Mouse (Mus musculus) liver, embryonic 15.5 days (tissue): ENCODE measurements around the gene Garnl3. TPM values are rescaled to one million over a fixed set of nuclear protein-coding genes. Genes with fewer than 3 reads are reported as not detected.

Source experiments
- ATAC-seq: fragments of 200-750 bp; cut with Nextera tagmentation; 2 replicates; pipeline ENCODE4 v1.8.0; 2017; ENCODE audit warnings: moderate number of reproducible peaks, mild to moderate bottlenecking, moderate library complexity; ENCODE audit not compliant: insufficient read depth
- H3K27ac ChIP-seq: fragments of 300-500 bp; sonication (generic); replicated peaks from 2 replicates; pipeline ENCODE4 v1.5.1; 2015; ENCODE audit warnings: mild to moderate bottlenecking, inconsistent platforms
- H3K27me3 ChIP-seq: fragments of 300-500 bp; sonication (generic); 2 replicates; pipeline ENCODE4 v1.6.1; 2015; ENCODE audit warnings: mild to moderate bottlenecking, inconsistent platforms
- H3K36me3 ChIP-seq: fragments of 300-500 bp; sonication (generic); replicated peaks from 2 replicates; pipeline ENCODE4 v1.6.1; 2015; ENCODE audit warnings: moderate library complexity, mild to moderate bottlenecking, inconsistent platforms
- H3K4me1 ChIP-seq: fragments of 300-500 bp; sonication (generic); replicated peaks from 2 replicates; pipeline ENCODE4 v1.6.1; 2015; ENCODE audit warnings: inconsistent platforms
- H3K4me2 ChIP-seq: fragments of 300-500 bp; sonication (generic); 2 replicates; pipeline ENCODE4 v1.6.1; 2015; ENCODE audit warnings: moderate library complexity, mild to moderate bottlenecking, inconsistent platforms
- H3K4me3 ChIP-seq: fragments of 300-500 bp; sonication (generic); replicated peaks from 2 replicates; pipeline ENCODE4 v1.5.1; 2015; ENCODE audit warnings: mild to moderate bottlenecking, inconsistent platforms
- H3K9ac ChIP-seq: fragments of 300-500 bp; sonication (generic); 2 replicates; pipeline ENCODE4 v1.6.1; 2015; ENCODE audit warnings: moderate library complexity, mild to moderate bottlenecking, inconsistent platforms
- H3K9me3 ChIP-seq: fragments of 300-500 bp; sonication (generic); replicated peaks from 2 replicates; pipeline ENCODE4 v1.6.1; 2016; ENCODE audit warnings: inconsistent platforms
- WGBS: fragments of 180-500 bp; shearing (Covaris S2); methylation state at CpG from one replicate; pipeline ENCODE4 v1.1.7; 2015; ENCODE audit warnings: mixed read lengths; ENCODE audit not compliant: insufficient replicate concordance; 5-methylcytosine and 5-hydroxymethylcytosine counted together
- polyA plus RNA-seq: library from polyadenylated mRNA; unstranded; fragments of >200 nt; fragmentation: Nextera tagmentation; extraction: Ambion mirVana; gene quantifications from 2 replicates; pipeline ENCODE4 v1.2.1, GENCODE M21; 2015

Gene Garnl3
- polyA plus RNA-seq, 1 experiment from 2014 or later: 0.89 TPM

DNA sequence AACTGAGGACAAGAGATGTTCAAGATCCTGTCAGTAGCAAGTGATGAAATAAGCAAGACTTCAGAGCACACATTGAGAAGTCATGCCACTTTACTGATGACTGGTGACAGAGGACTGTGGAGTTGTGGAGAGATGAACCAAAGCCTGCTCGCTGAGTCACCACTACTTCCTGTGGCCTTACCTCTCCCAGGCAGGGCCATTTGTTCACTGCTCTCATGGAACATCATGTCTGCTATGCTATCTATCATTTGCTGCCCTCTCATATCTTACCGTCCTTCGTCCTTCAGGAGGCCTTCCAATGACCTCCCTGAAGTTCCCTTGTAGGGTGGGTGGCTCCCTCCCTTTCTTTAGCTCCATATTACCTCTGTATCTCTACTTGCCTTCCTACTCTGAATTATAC lies 47.2 kb downstream of the Garnl3 start:
- Histone ChIP-seq H3K4me3 (no peak overlapping the region), H3K4me2 (no peak overlapping the region), H3K27me3 (no peaks in the 10 kb centered on the region), H3K36me3 (no peaks in the 10 kb centered on the region), H3K9ac (no peak overlapping the region), H3K4me1 (no peaks in the 10 kb centered on the region), H3K27ac (no peak overlapping the region), H3K9me3 (no peaks in the 10 kb centered on the region)
- no peak for ATAC-seq
- 44% methylated on average over 3 of the region's 3 CpGs for WGBS

DNA sequence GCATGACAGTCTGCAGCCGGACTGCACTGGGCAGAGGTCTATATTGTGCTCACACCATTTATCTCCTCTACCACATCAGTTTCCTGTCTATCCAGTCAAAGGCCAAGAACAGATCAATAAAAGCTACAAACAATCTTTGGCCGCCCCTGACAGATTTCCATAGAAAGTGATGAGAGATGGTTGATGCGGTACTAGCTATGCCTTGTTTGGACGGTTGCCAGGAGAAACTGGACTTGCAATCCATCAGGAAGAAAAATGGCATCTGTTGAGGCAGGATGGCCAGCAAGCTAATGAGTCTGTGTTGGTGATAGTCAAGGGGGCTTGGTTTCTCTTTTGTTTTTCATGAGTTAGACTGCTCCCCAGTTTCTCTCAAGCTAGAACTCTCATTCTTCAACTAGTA lies 51.3 kb downstream of the Garnl3 start:
- 45% methylated on average over 4 of the region's 4 CpGs for WGBS
- Histone ChIP-seq H3K4me2 (no peak overlapping the region), H3K27me3 (no peaks in the 10 kb centered on the region), H3K4me3 (no peak overlapping the region), H3K9me3 (no peaks in the 10 kb centered on the region), H3K4me1 (no peaks in the 10 kb centered on the region), H3K9ac (no peak overlapping the region), H3K36me3 (no peaks in the 10 kb centered on the region), H3K27ac (no peak overlapping the region)
- ATAC-seq: no peak

DNA sequence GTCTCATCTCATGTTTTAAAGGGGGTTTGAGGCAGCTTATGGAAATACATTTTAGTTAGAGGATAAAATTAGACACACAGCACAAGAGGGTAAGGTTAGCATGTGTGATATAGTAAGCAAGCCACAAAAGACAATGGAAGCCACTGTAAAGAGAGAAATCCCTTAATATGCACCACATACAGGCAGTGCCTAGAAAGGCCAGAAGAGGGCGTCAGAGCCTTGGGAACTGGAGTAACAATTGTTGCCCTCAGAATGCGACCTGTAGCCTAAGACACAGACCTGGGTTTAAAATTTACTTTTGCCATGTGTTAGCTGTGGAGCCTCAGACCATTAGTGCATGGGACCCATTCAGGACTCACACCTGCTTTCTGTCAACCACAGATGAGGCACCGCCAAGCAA lies 54.2 kb downstream of the Garnl3 start:
- Histone ChIP-seq H3K4me2 (no peak overlapping the region), H3K9me3 (no peaks in the 10 kb centered on the region), H3K36me3 (no peaks in the 10 kb centered on the region), H3K27ac (no peak overlapping the region), H3K4me1 (no peaks in the 10 kb centered on the region), H3K27me3 (no peaks in the 10 kb centered on the region), H3K4me3 (no peak overlapping the region), H3K9ac (no peak overlapping the region)
- 25% methylated on average over 3 of the region's 3 CpGs for WGBS
- no peak for ATAC-seq

DNA sequence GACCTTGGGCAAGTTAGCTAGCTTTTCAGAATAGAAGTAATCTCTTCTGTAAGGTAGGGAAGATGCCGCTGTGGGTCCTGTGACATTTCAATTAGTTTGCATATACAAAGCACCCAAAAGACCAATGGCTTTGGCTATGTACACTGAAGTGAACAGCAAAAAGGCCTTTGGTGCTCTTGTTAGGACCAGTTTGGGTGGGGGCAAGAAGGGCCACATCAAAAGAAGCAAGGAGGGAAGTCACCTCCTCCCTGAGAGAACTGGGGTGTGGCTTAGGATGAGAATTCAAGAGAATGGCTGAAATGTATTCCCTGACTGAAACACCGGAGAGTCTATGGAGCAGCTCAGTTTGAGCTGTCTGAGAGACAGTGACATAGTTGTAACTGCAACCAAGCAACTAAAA lies 56.5 kb downstream of the Garnl3 start:
- H3K9me3 ChIP-seq: no peaks in the 10 kb centered on the region
- no peak overlapping the region for H3K9ac ChIP-seq
- H3K4me1 ChIP-seq: no peaks in the 10 kb centered on the region
- H3K4me2 ChIP-seq: no peak overlapping the region
- H3K27me3 ChIP-seq: no peaks in the 10 kb centered on the region
- H3K4me3 ChIP-seq: no peak overlapping the region
- H3K27ac ChIP-seq: no peak overlapping the region
- no peaks in the 10 kb centered on the region for H3K36me3 ChIP-seq
- no peak for ATAC-seq
- WGBS: 73% methylated on average over 2 of the region's 2 CpGs

DNA sequence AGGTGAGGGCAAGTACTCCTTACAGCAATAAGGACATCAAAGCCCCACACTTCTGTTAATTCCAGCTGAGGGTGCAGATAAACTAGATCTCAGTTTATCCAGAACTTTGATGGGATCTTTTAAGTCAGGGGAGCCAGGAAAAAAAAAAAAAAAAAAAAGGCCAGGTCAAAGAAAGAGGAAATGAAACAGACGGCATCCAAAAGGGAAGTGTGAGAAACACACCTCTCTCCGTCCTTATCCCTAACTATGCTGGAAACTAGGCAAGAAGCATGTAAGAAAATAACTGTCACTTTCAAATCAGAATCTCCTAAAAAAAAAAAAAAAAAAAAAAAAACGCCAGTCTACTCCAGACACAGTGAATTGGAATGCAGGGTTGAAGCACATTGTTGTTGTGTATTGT lies 57.3 kb downstream of the Garnl3 start:
- H3K27me3 ChIP-seq: no peaks in the 10 kb centered on the region
- ATAC-seq: no peak
- no peak overlapping the region for H3K4me3 ChIP-seq
- no peak overlapping the region for H3K9ac ChIP-seq
- 12% methylated on average over 3 of the region's 3 CpGs for WGBS
- H3K36me3 ChIP-seq: no peaks in the 10 kb centered on the region
- no peaks in the 10 kb centered on the region for H3K9me3 ChIP-seq
- no peaks in the 10 kb centered on the region for H3K4me1 ChIP-seq
- no peak overlapping the region for H3K27ac ChIP-seq
- no peak overlapping the region for H3K4me2 ChIP-seq

DNA sequence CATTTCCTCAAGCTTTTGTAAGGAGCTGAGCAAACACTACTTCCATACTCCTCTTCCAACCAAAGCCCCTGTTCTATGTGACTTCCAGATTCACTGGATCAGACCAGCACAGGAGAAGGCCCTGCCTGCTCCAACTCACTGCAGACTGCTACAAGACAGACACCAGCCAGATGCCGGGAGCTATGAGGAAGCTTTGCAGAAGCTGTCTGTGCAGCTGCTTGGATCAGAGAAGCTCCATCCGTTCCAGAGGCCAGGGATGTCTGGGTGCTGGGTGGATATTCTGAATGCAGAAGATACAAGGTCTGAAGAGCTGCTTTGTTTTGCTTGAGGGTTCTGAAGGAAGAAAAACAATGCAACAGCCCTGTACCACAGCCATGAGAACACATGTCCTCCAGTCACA lies 59.1 kb downstream of the Garnl3 start:
- ATAC-seq: no peak
- no peaks in the 10 kb centered on the region for H3K4me1 ChIP-seq
- H3K4me3 ChIP-seq: no peak overlapping the region
- H3K36me3 ChIP-seq: no peaks in the 10 kb centered on the region
- H3K27ac ChIP-seq: no peak overlapping the region
- H3K9me3 ChIP-seq: no peaks in the 10 kb centered on the region
- no peak overlapping the region for H3K9ac ChIP-seq
- 41% methylated on average over 2 of the region's 2 CpGs for WGBS
- no peak overlapping the region for H3K4me2 ChIP-seq
- no peaks in the 10 kb centered on the region for H3K27me3 ChIP-seq

DNA sequence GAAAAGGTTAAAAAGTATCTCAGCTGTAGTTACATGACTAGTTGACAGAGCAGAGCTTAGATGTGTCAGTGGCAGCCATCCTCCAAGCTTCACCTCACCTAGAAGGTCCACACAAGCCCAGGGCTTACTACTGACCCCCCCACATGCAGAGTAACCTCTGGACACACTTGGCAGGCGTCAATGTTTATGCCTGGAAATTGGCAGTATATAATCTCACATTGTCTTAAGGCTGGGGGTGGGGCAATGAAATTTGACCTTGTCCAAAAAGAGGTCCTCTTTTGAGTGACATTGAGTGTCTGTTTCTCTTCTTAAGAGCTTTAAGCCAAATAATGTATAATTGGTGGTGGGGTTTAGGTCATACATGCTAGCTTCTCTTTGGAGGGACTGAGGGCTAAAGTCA lies 65.8 kb downstream of the Garnl3 start:
- no peak for ATAC-seq
- Histone ChIP-seq H3K4me2 (no peak overlapping the region), H3K9ac (no peak overlapping the region), H3K4me3 (no peak overlapping the region), H3K9me3 (no peaks in the 10 kb centered on the region), H3K4me1 (no peaks in the 10 kb centered on the region), H3K27me3 (no peaks in the 10 kb centered on the region), H3K27ac (no peak overlapping the region), H3K36me3 (no peaks in the 10 kb centered on the region)
- WGBS: 41% methylated on average over 1 of the region's 1 CpGs

DNA sequence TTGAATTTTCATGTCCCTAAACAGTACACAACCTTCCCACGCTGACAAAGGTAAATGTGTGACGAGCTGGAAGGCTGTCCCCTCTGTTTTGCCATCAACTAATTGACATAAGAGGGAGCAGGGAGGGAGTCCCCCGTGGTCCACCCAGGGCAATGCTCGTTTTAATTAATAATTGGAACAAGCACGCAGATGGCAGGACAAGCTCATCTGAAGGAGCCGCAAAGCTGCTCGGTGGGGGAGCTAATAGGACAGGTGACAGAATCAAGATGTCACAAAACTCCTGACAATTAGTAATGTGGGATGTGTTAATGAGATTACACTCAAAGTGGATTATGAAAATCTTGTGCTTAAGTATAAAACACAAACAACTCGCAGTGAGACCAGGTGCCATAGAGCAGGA lies 68.7 kb downstream of the Garnl3 start:
- 62% methylated on average over 8 of the region's 8 CpGs for WGBS
- no peak for ATAC-seq
- no peaks in the 10 kb centered on the region for H3K9me3 ChIP-seq

DNA sequence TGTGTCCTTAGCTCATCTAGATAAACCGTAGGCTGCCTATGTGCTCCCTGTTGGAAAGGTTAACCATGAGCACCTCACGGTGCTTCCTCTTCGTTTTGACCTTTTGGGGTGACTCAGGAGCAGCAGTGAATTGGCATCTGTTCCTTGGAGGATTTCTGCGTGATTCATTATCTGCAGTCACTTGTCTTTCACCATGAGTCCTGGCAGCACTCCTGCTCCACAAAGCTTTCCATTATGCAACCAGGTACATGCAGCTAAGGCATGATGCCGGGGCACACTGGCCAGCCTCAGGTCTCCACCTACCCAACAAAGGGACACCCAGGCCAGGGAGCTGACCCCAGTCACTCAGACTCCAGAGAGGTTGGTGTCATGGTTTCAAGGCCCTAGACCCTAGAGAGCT lies 72.5 kb downstream of the Garnl3 start:
- Histone ChIP-seq H3K4me1 (no peaks in the 10 kb centered on the region), H3K27ac (no peak overlapping the region), H3K36me3 (no peaks in the 10 kb centered on the region), H3K4me2 (no peak overlapping the region), H3K9ac (no peak overlapping the region), H3K27me3 (no peaks in the 10 kb centered on the region), H3K9me3 (no peaks in the 10 kb centered on the region), H3K4me3 (no peak overlapping the region)
- no peak for ATAC-seq
- WGBS: 69% methylated on average over 5 of the region's 5 CpGs

More for the DNA sequence above, 68.7 kb downstream of the Garnl3 start:
- H3K36me3 ChIP-seq: no peaks in the 10 kb centered on the region
- H3K4me1 ChIP-seq: no peaks in the 10 kb centered on the region
- H3K27ac ChIP-seq: no peak overlapping the region
- no peaks in the 10 kb centered on the region for H3K27me3 ChIP-seq
- no peak overlapping the region for H3K9ac ChIP-seq
- H3K4me2 ChIP-seq: no peak overlapping the region
- H3K4me3 ChIP-seq: no peak overlapping the region

DNA sequence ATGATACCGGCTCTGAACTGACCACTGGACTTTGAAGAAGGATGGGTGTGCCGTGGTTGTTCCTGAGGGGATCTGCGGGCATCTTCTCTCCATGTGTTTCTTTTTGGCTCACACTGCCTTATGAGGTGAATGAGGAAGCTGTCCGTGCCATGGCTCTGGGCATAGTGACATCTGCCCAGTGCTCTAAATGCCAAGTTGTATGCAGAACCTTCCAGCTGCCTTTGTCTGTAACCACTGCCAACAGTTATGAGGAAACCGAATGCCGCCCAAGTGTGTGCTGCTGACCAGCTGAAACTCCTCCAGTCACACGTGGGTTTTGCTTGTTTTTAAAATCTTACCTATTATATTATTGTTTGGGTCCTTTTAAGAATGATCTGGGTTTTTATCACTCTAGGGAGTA lies 73.9 kb downstream of the Garnl3 start:
- Histone ChIP-seq H3K4me3 (no peak overlapping the region), H3K9me3 (no peaks in the 10 kb centered on the region), H3K4me2 (no peak overlapping the region), H3K4me1 (no peaks in the 10 kb centered on the region), H3K9ac (no peak overlapping the region), H3K27me3 (no peaks in the 10 kb centered on the region), H3K36me3 (no peaks in the 10 kb centered on the region), H3K27ac (no peak overlapping the region)
- 69% methylated on average over 7 of the region's 7 CpGs for WGBS
- ATAC-seq: no peak

DNA sequence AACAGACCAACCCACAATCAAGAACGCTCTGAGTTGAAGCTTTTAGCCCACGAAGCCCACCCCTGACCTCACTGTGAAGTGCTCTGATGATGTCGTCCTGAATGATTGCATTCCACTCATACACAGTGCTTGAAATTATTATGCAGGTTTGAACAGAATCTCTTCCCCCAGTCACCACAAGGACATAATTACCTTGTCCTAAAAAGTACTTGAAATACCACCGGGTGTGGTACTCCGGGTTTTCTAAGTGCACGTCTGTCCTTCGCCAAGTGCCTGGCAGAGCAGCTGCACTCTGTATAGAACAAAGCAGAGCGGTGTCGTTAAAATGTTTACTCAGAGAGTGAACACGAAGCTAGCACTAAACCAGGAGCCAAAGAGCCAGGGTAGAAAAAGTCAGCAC lies 77.5 kb downstream of the Garnl3 start:
- H3K36me3 ChIP-seq: no peaks in the 10 kb centered on the region
- H3K27ac ChIP-seq: no peak overlapping the region
- 55% methylated on average over 10 of the region's 10 CpGs for WGBS
- ATAC-seq: no peak
- H3K9me3 ChIP-seq: no peaks in the 10 kb centered on the region
- H3K4me3 ChIP-seq: no peak overlapping the region
- H3K27me3 ChIP-seq: no peaks in the 10 kb centered on the region
- H3K4me2 ChIP-seq: no peak overlapping the region
- no peaks in the 10 kb centered on the region for H3K4me1 ChIP-seq
- H3K9ac ChIP-seq: no peak overlapping the region

DNA sequence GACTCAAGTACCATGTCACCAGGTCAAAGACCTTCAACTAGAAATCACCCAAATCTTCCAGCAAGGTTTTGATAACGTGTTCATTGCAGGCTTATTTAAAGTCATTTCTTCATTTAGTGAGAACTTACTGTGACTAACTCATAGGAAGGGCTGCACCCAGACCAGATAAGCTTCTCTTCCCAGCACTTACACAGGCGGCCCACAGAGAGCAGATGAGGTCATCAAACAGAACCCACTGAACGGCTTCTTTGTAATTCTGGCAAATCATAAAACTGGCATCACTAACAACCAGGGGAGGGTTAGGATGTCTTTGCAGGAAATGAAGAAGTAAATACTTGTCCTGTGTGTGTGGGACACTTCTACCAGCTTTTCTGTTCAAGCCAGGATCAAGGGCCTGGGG lies 84.1 kb downstream of the Garnl3 start:
- H3K27ac ChIP-seq: no peak overlapping the region
- no peak for ATAC-seq
- no peaks in the 10 kb centered on the region for H3K9me3 ChIP-seq
- 32% methylated on average over 3 of the region's 3 CpGs for WGBS
- no peak overlapping the region for H3K4me3 ChIP-seq
- H3K4me1 ChIP-seq: no peaks in the 10 kb centered on the region
- H3K4me2 ChIP-seq: no peak overlapping the region
- H3K36me3 ChIP-seq: no peaks in the 10 kb centered on the region
- no peaks in the 10 kb centered on the region for H3K27me3 ChIP-seq
- no peak overlapping the region for H3K9ac ChIP-seq
